Mouse (Mus musculus) lung, postnatal 0 days (tissue): Measurements from ENCODE around the gene Fars2.

Experiments
- CTCF ChIP-seq: IDR thresholded peaks from 2 replicates; pipeline ENCODE4 v1.5.1; 2016; ENCODE audit warnings: antibody characterized with exemption, mild to moderate bottlenecking
- EP300 ChIP-seq: IDR thresholded peaks from 2 replicates; pipeline ENCODE4 v1.6.1; 2016; ENCODE audit warnings: antibody characterized with exemption, mild to moderate bottlenecking, control low read depth

DNA sequence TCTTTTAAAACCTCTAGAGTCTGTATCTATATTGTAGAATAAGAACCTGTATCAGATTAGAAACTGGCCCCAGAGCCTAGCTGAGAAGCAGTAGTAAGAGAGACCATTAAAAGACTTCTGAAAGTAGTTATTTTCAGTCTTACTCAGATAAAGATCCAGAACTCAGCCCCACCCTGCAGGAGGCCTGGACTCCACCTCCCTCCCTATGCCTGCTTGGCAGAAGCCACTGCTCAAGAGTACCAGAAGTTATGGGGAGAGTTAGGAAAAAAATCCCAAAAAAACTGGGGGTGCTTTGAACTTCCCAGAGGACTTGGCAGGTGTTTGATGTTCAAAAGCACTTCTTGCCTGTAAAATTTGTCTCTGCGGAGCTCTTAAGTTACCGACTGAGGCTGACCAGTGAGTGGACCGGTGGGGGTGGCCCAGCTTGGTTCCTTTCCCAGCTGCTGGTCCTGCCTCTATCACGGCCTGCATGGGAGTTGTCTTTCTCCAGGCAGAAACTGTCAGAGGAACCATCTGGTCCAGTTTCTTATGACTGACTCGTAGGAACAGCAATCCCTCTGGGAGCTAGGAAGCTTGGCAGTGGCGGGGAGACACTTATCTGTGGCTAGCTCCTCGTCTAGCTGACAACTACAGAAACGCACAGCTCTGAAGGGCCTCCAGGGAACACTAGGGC is 411.1 kb downstream of the Fars2 start:
- TF ChIP-seq CTCF (no peak), EP300 (no peak)
